Mouse (Mus musculus) heart, adult 2 months (tissue): ENCODE results near the gene Cspg5. TPM values are rescaled to one million over a fixed set of nuclear protein-coding genes. Genes with fewer than 3 reads are reported as not detected.

Source experiments
- DNase-seq, 2 experiments: peaks; one replicate each; pipeline ENCODE4 v3.0.0; 2021
- H3K27ac ChIP-seq: fragments of 200-600 bp; 2 replicates; pipeline ENCODE4 v1.8.1; 2022
- H3K27me3 ChIP-seq: fragments of 200-500 bp; 2 replicates; pipeline ENCODE4 v1.6.1; 2012; ENCODE audit warnings: mild to moderate bottlenecking, low read length, inconsistent platforms, mixed read lengths; ENCODE audit not compliant: control insufficient read depth, insufficient read depth
- H3K36me3 ChIP-seq: fragments of 200-500 bp; 2 replicates; pipeline ENCODE4 v1.6.1; 2012; ENCODE audit warnings: low read length, inconsistent platforms; ENCODE audit not compliant: control insufficient read depth, insufficient read depth
- H3K4me1 ChIP-seq: fragments of 200-500 bp; 2 replicates; pipeline ENCODE4 v1.6.1; 2011; ENCODE audit warnings: low read length; ENCODE audit not compliant: control insufficient read depth, insufficient read depth
- H3K4me3 ChIP-seq: fragments of 200-600 bp; 2 replicates; pipeline ENCODE4 v1.8.1; 2022
- H3K79me2 ChIP-seq: fragments of 200-500 bp; replicated peaks from 2 replicates; pipeline ENCODE4 v1.6.1; 2012; ENCODE audit warnings: mild to moderate bottlenecking, inconsistent platforms, low read length, moderate library complexity, mixed read lengths; ENCODE audit not compliant: control insufficient read depth, insufficient read depth
- H3K9ac ChIP-seq: fragments of 200-500 bp; 2 replicates; pipeline ENCODE4 v1.6.1; 2012; ENCODE audit warnings: low read depth, mild to moderate bottlenecking, control low read depth, inconsistent platforms, low read length, mixed read lengths
- CTCF ChIP-seq: fragments of 200-600 bp; IDR thresholded peaks from 2 replicates; pipeline ENCODE4 v1.8.1; 2022; ENCODE audit warnings: antibody characterized with exemption, mild to moderate bottlenecking, moderate library complexity
- EP300 ChIP-seq: fragments of 200-500 bp; IDR thresholded peaks from 2 replicates; pipeline ENCODE4 v1.6.1; 2011; ENCODE audit warnings: low read depth, low read length, control low read depth; ENCODE audit not compliant: insufficient read depth
- POLR2A ChIP-seq: fragments of 200-500 bp; IDR thresholded peaks from 2 replicates; pipeline ENCODE4 v1.6.1; 2011; ENCODE audit warnings: mild to moderate bottlenecking, low read depth, low read length, control low read depth; ENCODE audit not compliant: insufficient read depth
- WGBS: fragments of 180-500 bp; shearing (Covaris S2); methylation state at CpG from one replicate; pipeline ENCODE4 v1.1.7; 2018; 5-methylcytosine and 5-hydroxymethylcytosine counted together
- intact Hi-C: fragments of 180-260 bp; cut with DNase I; formaldehyde crosslinking; loops from one replicate; pipeline ENCODE4 v1.15.1; 2025
- polyA plus RNA-seq: library from polyadenylated mRNA; depleted of rRNA; stranded (reverse); fragments of >200 nt; gene quantifications from 2 replicates; pipeline ENCODE4 v1.2.3, GENCODE M21; 2012
- total RNA-seq, 2 experiments: library from RNA; stranded (reverse); gene quantifications; 2 replicates each; pipeline ENCODE4 v1.2.3; 2021

The Cspg5 gene
- total and polyA plus RNA-seq, 3 experiments = 0.21 to 0.29 (median 0.23) TPM

- 76% methylated on average over 2 of the region's 2 CpGs for WGBS
- no peaks in the 10 kb centered on the region for H3K36me3 ChIP-seq
- intact Hi-C loops = no loop called here
- peaks cover 3% of the 10 kb centered on the region; the same call in 1 of the 2 replicates for H3K4me1 ChIP-seq
- no peak overlapping the region for H3K4me3 ChIP-seq
- H3K9ac ChIP-seq = no peak overlapping the region
- peaks cover 4% of the 10 kb centered on the region for H3K27me3 ChIP-seq
- no peak for DNase-seq
- no peak overlapping the region for H3K27ac ChIP-seq
- no peaks in the 10 kb centered on the region for H3K79me2 ChIP-seq
- TF ChIP-seq POLR2A (no peak), EP300 (no peak), CTCF (no peak)
Observed at GRCm38 (mm10) chr9:110248861-110249260, 5.3 kb downstream of the Cspg5 start.

DNA sequence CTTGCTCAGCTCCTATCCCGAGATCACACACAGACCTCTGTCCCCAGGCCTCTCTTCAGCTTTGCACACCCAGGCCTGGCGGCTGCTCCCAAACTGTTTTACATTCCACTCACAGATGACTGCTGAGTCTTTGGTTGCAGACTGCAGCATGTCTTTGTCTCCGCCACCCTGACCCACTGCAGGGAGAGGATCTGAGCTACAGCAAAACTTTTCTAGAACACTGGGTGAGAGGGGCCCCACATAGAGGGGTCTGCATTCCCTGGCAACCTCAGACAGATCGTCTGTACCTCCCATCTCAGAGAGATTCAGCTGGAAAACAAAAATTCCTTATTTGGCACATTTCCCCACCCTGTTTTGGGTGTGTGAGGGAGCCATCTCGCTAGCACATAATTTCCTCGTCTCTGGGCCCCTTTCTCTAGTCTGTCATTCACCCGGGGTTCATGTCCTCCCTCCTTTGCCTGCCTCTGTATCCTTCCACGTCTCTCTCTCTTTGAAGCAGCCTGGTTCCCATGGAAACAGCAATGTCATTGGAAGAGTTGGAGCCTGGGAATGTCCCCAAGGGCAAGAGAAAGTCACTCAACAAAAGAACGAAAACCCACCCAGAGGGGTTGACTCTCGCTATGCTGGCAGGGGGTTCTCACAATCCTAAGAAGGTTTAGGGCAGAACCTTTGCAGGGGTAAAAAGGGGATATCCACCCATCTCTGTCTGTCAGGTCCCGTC is 6.4 kb downstream of the Cspg5 start:
- Histone ChIP-seq H3K79me2 (no peaks in the 10 kb centered on the region), H3K4me1 (peaks cover 3% of the 10 kb centered on the region; the same call in 1 of the 2 replicates), H3K27me3 (peaks cover 3% of the 10 kb centered on the region), H3K36me3 (no peaks in the 10 kb centered on the region), H3K4me3 (no peak overlapping the region), H3K27ac (no peak overlapping the region), H3K9ac (no peak overlapping the region)
- 35% methylated on average over 11 of the region's 11 CpGs for WGBS
- intact Hi-C loops = no loop called here
- no peak for DNase-seq
- no peak for TF ChIP-seq POLR2A
- TF ChIP-seq CTCF = no peak
- TF ChIP-seq EP300 = no peak

DNA sequence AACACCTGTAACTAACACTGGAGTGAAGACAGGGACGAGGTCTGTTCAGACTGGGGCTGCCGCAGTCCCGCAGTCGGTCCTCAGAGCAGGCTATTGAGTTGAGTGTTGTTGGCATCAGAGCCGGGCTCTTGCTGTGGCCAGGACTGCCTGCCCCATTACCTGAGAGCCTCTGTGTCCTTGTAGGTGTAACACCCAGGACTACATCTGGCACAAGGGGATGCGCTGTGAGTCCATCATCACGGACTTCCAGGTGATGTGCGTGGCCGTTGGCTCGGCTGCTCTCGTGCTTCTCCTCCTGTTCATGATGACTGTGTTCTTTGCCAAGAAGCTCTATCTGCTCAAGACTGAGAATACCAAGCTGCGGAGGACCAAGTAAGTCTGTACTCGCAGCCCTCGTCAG is 7.2 kb downstream of the Cspg5 start:
- Histone ChIP-seq H3K79me2 (no peaks in the 10 kb centered on the region), H3K4me3 (no peak overlapping the region), H3K27me3 (peaks cover 2% of the 10 kb centered on the region), H3K4me1 (peaks cover 3% of the 10 kb centered on the region; the same call in 1 of the 2 replicates), H3K27ac (no peak overlapping the region), H3K36me3 (no peaks in the 10 kb centered on the region), H3K9ac (no peak overlapping the region)
- intact Hi-C loops = no loop called here
- 88% methylated on average over 14 of the region's 14 CpGs for WGBS
- TF ChIP-seq CTCF (no peak), EP300 (no peak), POLR2A (no peak)
- DNase-seq = no peak

DNA sequence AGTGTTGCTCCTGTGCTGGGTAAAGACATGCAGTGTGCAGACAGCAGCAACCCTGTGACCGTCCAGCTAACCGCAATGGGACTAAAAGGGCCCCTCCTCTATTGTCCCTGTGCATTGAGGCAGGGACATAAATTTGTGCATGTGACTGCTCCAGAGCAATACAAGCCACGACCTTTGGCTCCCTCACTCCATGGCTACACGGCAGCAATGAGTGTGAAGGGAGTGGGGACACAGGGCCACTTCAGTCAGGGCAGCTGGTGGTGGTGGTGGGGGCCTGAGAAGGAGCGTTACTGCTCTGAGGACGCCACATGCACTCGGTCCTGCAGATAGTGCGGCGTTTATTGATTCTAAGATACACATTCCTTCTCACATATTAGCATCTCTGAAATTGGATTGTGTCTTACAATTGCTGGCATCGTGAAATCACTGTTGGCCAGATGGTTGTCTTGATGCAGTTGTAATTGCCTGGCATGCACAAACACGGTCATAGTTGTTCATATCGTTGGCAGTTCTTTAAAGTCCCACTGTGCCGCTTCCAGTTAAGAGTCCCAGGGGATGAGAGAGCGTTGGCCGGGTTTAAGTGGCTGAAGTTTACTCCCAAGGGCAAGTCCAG is 11.9 kb downstream of the Cspg5 start:
- TF ChIP-seq EP300 (no peak), POLR2A (no peak), CTCF (no peak)
- Histone ChIP-seq H3K27ac (no peak overlapping the region), H3K4me3 (no peak overlapping the region), H3K4me1 (no peaks in the 10 kb centered on the region), H3K79me2 (no peaks in the 10 kb centered on the region), H3K9ac (no peak overlapping the region), H3K27me3 (no peaks in the 10 kb centered on the region), H3K36me3 (no peaks in the 10 kb centered on the region)
- WGBS = 67% methylated on average over 15 of the region's 15 CpGs
- DNase-seq = no peak
- intact Hi-C loops = no loop called here

- DNase-seq = no peak
- intact Hi-C loops = no loop called here
- no peaks in the 10 kb centered on the region for H3K4me1 ChIP-seq
- H3K4me3 ChIP-seq = no peak overlapping the region
- WGBS = 76% methylated on average over 6 of the region's 6 CpGs
- H3K36me3 ChIP-seq = no peaks in the 10 kb centered on the region
- TF ChIP-seq EP300 (no peak), CTCF (no peak), POLR2A (no peak)
- H3K79me2 ChIP-seq = no peaks in the 10 kb centered on the region
- H3K9ac ChIP-seq = no peak overlapping the region
- H3K27me3 ChIP-seq = no peaks in the 10 kb centered on the region
- H3K27ac ChIP-seq = no peak overlapping the region
Observed at GRCm38 (mm10) chr9:110258646-110259045, 15.1 kb downstream of the Cspg5 start.

DNA sequence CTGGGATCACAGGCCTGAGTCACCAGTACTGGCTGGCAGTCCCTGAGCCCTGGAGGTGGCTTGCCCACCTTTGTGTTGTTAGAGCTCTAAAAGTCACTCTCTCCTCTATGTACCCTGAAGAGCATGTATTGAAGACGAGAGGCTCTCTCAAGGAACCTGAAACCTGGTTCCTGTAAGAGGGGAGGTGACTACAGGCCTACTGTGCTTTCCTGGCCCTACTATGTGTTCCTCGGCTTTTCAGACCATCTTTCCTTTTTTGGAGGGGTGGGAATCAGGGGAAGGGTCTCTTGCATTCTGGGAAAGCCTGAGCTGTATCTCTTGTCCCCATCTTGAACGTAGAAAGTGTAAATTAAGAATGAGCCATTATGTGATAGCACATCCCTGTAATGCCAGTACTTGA is 15.5 kb downstream of the Cspg5 start:
- H3K79me2 ChIP-seq = no peaks in the 10 kb centered on the region
- H3K36me3 ChIP-seq = no peaks in the 10 kb centered on the region
- intact Hi-C loops = no loop called here
- H3K27ac ChIP-seq = no peak overlapping the region
- H3K4me1 ChIP-seq = no peaks in the 10 kb centered on the region
- TF ChIP-seq CTCF = no peak
- no peak for TF ChIP-seq POLR2A
- no peak for TF ChIP-seq EP300
- 78% methylated on average over 3 of the region's 3 CpGs for WGBS
- no peak overlapping the region for H3K9ac ChIP-seq
- no peak overlapping the region for H3K4me3 ChIP-seq
- H3K27me3 ChIP-seq = no peaks in the 10 kb centered on the region
- no peak for DNase-seq
